Mouse (Mus musculus) heart, embryonic 15.5 days (tissue): Measurements from ENCODE around the gene Mup18. TPM values are rescaled to one million over a fixed set of nuclear protein-coding genes. Genes with fewer than 3 reads are reported as not detected.
"Not testable (repeated sequence)": the region's sequence is repeated elsewhere in the genome, so short reads cannot be mapped to it uniquely, and the experiment has no call there.

Experiments used
- ATAC-seq: fragments of 200-750 bp; cut with Nextera tagmentation; replicated peaks from 2 replicates; pipeline ENCODE4 v1.8.0; 2017; ENCODE audit warnings: low read depth, moderate TSS enrichment; ENCODE audit not compliant: insufficient number of reproducible peaks, insufficient read depth, low FRiP score
- H3K27ac ChIP-seq: fragments of 300-500 bp; sonication (generic); 2 replicates; pipeline ENCODE4 v1.5.1; 2015; ENCODE audit warnings: mild to moderate bottlenecking, inconsistent platforms
- H3K27me3 ChIP-seq: fragments of 300-500 bp; sonication (generic); 2 replicates; pipeline ENCODE4 v1.6.1; 2015; ENCODE audit warnings: inconsistent platforms
- H3K36me3 ChIP-seq: fragments of 300-500 bp; sonication (generic); 2 replicates; pipeline ENCODE4 v1.6.1; 2015; ENCODE audit warnings: mild to moderate bottlenecking, inconsistent platforms
- H3K4me1 ChIP-seq: fragments of 300-500 bp; sonication (generic); replicated peaks from 2 replicates; pipeline ENCODE4 v1.6.1; 2015; ENCODE audit warnings: inconsistent platforms
- H3K4me2 ChIP-seq: fragments of 300-500 bp; sonication (generic); 2 replicates; pipeline ENCODE4 v1.6.1; 2015; ENCODE audit warnings: inconsistent platforms, mild to moderate bottlenecking, moderate library complexity
- H3K4me3 ChIP-seq: fragments of 300-500 bp; sonication (generic); 2 replicates; pipeline ENCODE4 v1.5.1; 2015; ENCODE audit warnings: mild to moderate bottlenecking, inconsistent platforms
- H3K9ac ChIP-seq: fragments of 300-500 bp; sonication (generic); 2 replicates; pipeline ENCODE4 v1.6.1; 2015; ENCODE audit warnings: mild to moderate bottlenecking, inconsistent platforms
- H3K9me3 ChIP-seq: fragments of 300-500 bp; sonication (generic); replicated peaks from 2 replicates; pipeline ENCODE4 v1.6.1; 2016; ENCODE audit warnings: inconsistent platforms
- WGBS: fragments of 180-500 bp; shearing (Covaris S2); methylation state at CpG from one replicate; pipeline ENCODE4 v1.1.7; 2015; ENCODE audit warnings: mixed read lengths; 5-methylcytosine and 5-hydroxymethylcytosine counted together
- polyA plus RNA-seq: library from polyadenylated mRNA; unstranded; fragments of >200 nt; fragmentation: Nextera tagmentation; extraction: Ambion mirVana; gene quantifications from 2 replicates; pipeline ENCODE4 v1.2.1, GENCODE M21; 2015

Gene Mup18
- polyA plus RNA-seq, result not detected in 2 replicates

- WGBS, result 70% methylated on average over 2 of the region's 2 CpGs
Measured at GRCm38 (mm10) chr4:61674036-61674435, at the start of gene Mup18. Gene Mup18, minus strand, starts transcription at chr4:61674136.

DNA sequence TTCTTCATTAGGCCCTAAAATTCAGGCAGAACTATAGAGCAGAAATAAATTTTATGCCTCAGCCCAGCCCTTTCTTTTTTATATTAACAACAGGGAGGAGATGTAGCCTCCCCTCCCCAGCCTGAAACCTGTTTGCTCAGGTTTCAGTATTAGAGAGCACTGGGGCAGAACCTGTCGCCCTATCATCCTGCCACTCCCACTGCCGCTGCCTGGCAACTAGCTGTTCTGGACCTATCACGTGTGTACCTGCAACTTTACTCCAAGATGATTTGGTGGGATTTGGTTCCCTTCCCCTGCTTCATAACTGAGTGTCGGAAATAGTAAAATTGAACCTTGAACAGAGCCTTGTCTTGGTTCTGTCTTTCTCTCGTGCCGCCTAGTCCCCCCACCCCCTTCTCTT is 40.4 kb upstream of the Mup18 start:
- H3K9ac ChIP-seq, H3K27ac ChIP-seq, H3K4me2 ChIP-seq, H3K4me1 ChIP-seq, H3K27me3 ChIP-seq, H3K36me3 ChIP-seq, H3K9me3 ChIP-seq, ATAC-seq, H3K4me3 ChIP-seq: not testable (repeated sequence)
- WGBS, result 76% methylated on average over 6 of the region's 6 CpGs

More at GRCm38 (mm10) chr4:61674036-61674435, at the start of gene Mup18:
- not testable (repeated sequence) for H3K4me1 ChIP-seq, H3K27me3 ChIP-seq, H3K4me3 ChIP-seq, H3K4me2 ChIP-seq, H3K27ac ChIP-seq, H3K36me3 ChIP-seq, H3K9ac ChIP-seq, ATAC-seq, H3K9me3 ChIP-seq

Other genes starting within 250 kb of the Mup18 start
- not detected in 2 replicates for gene Mup15, start 234.4 kb downstream of the Mup18 start, polyA plus RNA-seq
- gene Mup16, start 154.6 kb downstream of the Mup18 start, polyA plus RNA-seq, result not detected in 2 replicates
- gene Mup17, start 78.3 kb downstream of the Mup18 start, polyA plus RNA-seq, result not detected in 2 replicates
- gene Mup19, start 108.1 kb upstream of the Mup18 start, polyA plus RNA-seq, result not detected in 2 replicates
- gene Mup5, start 161.1 kb upstream of the Mup18 start, polyA plus RNA-seq, result not detected in 2 replicates